Mouse (Mus musculus) monocyte, adult 2 months (primary cell): ENCODE results near the gene Ncs1.

Experiments
- DNase-seq, 2 experiments: peaks; one replicate each; pipeline ENCODE4 v3.0.0; 2022; ENCODE audit warnings: low spot score in 2 of 2, low read depth in 1 of 2

Gene Ncs1

GRCm38 (mm10) chr2:31327186-31327585 is 81.6 kb downstream of the Ncs1 start:
- no peak for DNase-seq

DNA sequence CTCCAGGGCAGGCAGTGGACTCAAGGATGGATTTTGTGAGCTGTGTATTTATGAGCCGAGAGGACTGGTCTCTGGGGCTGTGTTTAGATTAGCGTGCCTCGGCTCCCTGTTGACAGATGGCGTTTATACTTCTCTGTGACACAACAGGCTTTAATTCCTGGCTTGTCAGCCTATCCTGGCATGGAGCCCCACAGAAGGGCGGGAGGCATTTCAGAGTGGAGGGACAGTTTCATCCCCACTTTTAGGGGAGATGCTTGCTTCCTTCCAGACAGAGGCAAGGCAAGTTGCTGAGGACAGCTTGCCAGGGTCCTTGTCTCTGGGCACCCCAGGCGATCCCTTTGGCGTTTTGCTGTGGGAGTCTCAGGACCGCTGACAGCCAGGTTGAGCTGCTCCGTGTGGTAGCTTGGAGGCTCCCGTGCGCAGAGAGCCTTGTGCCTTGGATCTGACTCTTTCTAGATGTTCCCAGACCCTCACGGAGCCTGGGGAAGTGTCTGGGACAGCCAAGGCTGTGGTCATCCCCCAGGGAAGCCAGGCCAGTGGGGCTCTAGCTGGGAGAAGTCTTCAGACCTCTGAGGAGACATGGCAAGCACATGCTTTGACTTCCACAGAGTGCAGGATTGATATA is 92.2 kb downstream of the Ncs1 start:
- no peak for DNase-seq

- no peak for DNase-seq
Observed at GRCm38 (mm10) chr2:31339826-31340225, 94.2 kb downstream of the Ncs1 start.

DNA sequence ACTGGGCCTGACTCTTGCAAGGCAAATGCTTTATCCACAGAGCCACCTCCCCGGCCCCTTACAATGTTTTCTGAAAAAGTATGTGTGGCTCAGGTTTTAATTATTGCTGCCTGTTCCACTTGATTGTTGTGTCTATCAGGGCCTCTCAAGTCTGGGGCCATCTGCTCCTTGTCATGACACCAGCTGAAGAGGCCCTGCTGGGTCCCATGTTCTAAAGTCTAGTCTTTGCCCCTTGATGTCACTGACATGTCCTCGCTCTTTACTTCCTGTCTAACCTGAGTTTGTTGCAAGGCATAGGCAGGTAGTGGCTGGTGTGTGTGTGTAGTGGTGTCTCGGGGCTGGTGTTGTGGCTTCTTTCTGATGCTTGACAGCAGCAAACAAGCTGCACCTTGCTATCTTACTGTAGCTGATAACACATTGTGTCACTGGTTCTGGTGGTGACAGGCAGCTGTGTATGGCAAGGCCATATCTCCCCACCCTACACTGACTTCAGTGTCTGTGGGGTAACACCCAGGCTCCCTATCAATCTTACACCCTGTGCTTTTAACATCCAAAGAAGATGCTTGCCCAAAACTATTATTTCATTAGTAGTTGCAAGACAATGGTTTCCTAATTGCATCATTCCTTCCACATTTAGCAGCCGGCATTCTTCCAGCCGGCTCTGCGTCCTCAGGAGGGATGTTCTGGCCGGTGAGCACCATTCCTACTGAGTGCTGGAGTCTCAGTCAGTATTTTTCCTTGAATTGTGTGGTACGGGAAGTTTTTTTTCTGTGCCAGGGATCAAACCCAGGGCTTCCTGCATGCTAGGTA is 96.3 kb downstream of the Ncs1 start:
- DNase-seq = no peak
